Mouse (Mus musculus): ENCODE data around the gene Arhgef7. TPM values are rescaled to one million over a fixed set of nuclear protein-coding genes. Genes with fewer than 3 reads are reported as not detected.

Arhgef7 gene
- total and polyA plus RNA-seq, 2 experiments from 2014 or later, result 54.3 to 87.5 TPM

GRCm38 (mm10) chr8:11728482-11729295, 1.2 kb downstream of the Arhgef7 start:
- DNase-seq (ENCODE audit: low spot score) (peak; percentile 63), ATAC-seq (ENCODE audit: low FRiP score) (peak; percentile 59)
- Histone ChIP-seq H3K36me3 (ENCODE audit: insufficient read depth, low read length) (no peaks in the 10 kb centered on the region), H3K9me3 (ENCODE audit: low read length) (no peaks in the 10 kb centered on the region), H3K27ac (ENCODE audit: low read depth, low read length) (peak overlapping the region; percentile 98), H3K4me3 (ENCODE audit: low read depth, low read length) (peak overlapping the region; percentile 65), H3K4me1 (ENCODE audit: insufficient read depth, low read length) (peaks cover 10% of the 10 kb centered on the region), H3K9ac (replicated peaks; ENCODE audit: low read length, poor library complexity, severe bottlenecking) (peak overlapping the region; percentile 94), H3K4me2 (ENCODE audit: low read depth, low read length, poor library complexity, severe bottlenecking) (peak overlapping the region; percentile 54), H3K27me3 (ENCODE audit: insufficient read depth, low read length) (no peaks in the 10 kb centered on the region)
- TF ChIP-seq CTCF (IDR thresholded peaks at IDR 0.05), result no peak
- under 1% methylated on average over 58 of the region's 61 CpGs for WGBS

- H3K27me3 ChIP-seq (ENCODE audit: insufficient read depth, low read length), result no peaks in the 10 kb centered on the region
- no peak overlapping the region; the same call in 1 of the 2 replicates for H3K9ac ChIP-seq (replicated peaks; ENCODE audit: low read length, poor library complexity, severe bottlenecking)
- no peak for DNase-seq (ENCODE audit: low spot score)
- H3K4me1 ChIP-seq (ENCODE audit: insufficient read depth, low read length), result peaks cover 10% of the 10 kb centered on the region
- H3K27ac ChIP-seq (ENCODE audit: low read depth, low read length), result no peak overlapping the region; the same call in 1 of the 2 replicates
- no peak for TF ChIP-seq CTCF (IDR thresholded peaks at IDR 0.05)
- 62% methylated on average over 12 of the region's 12 CpGs for WGBS
- peaks cover 8% of the 10 kb centered on the region; the same call in 1 of the 2 replicates for H3K36me3 ChIP-seq (ENCODE audit: insufficient read depth, low read length)
- ATAC-seq (ENCODE audit: low FRiP score), result no peak
- H3K4me2 ChIP-seq (ENCODE audit: low read depth, low read length, poor library complexity, severe bottlenecking), result peak overlapping the region; percentile 54
- no peaks in the 10 kb centered on the region for H3K9me3 ChIP-seq (ENCODE audit: low read length)
- H3K4me3 ChIP-seq (ENCODE audit: low read depth, low read length), result peak overlapping the region; percentile 6; the same call in 1 of the 2 replicates
Measured at GRCm38 (mm10) chr8:11730271-11730940, 2.9 kb downstream of the Arhgef7 start.

GRCm38 (mm10) chr8:11735672-11736235, 8.2 kb downstream of the Arhgef7 start:
- no peaks in the 10 kb centered on the region for H3K4me1 ChIP-seq (ENCODE audit: insufficient read depth, low read length)
- H3K4me3 ChIP-seq (ENCODE audit: low read depth, low read length), result no peak overlapping the region
- ATAC-seq (ENCODE audit: low FRiP score) (no peak), DNase-seq (ENCODE audit: low spot score) (no peak)
- WGBS, result 87% methylated on average over 15 of the region's 15 CpGs
- H3K27me3 ChIP-seq (ENCODE audit: insufficient read depth, low read length), result no peaks in the 10 kb centered on the region
- H3K27ac ChIP-seq (ENCODE audit: low read depth, low read length), result no peak overlapping the region
- no peak overlapping the region for H3K4me2 ChIP-seq (ENCODE audit: low read depth, low read length, poor library complexity, severe bottlenecking)
- H3K9me3 ChIP-seq (ENCODE audit: low read length), result no peaks in the 10 kb centered on the region
- peaks cover 15% of the 10 kb centered on the region; the same call in 1 of the 2 replicates for H3K36me3 ChIP-seq (ENCODE audit: insufficient read depth, low read length)
- TF ChIP-seq CTCF (IDR thresholded peaks at IDR 0.05), result no peak
- H3K9ac ChIP-seq (replicated peaks; ENCODE audit: low read length, poor library complexity, severe bottlenecking), result no peak overlapping the region

DNA sequence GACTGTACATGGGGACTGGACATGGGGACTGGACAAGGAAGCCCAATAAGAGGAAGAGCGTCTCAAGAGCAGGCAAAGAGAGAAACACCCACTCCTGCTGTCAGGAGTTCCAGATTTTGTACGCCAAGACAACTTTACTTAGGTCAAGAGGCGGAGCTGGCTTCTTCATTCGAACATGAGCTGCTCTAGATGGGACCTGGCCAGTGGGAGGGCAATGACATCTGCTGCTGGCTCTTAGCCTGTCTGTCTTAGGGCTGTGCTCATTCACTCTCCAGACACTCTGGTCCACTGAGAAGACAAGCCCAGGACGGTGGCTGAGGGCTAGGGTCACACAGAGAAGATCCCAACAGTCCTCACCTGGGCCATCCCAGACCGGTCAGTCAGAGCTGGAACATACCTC, 9.6 kb downstream of the Arhgef7 start:
- Histone ChIP-seq H3K4me3 (ENCODE audit: low read depth, low read length) (no peak overlapping the region), H3K4me1 (ENCODE audit: insufficient read depth, low read length) (no peaks in the 10 kb centered on the region), H3K4me2 (ENCODE audit: low read depth, low read length, poor library complexity, severe bottlenecking) (no peak overlapping the region), H3K36me3 (ENCODE audit: insufficient read depth, low read length) (peaks cover 15% of the 10 kb centered on the region; the same call in 1 of the 2 replicates), H3K9me3 (ENCODE audit: low read length) (no peaks in the 10 kb centered on the region), H3K27me3 (ENCODE audit: insufficient read depth, low read length) (no peaks in the 10 kb centered on the region), H3K9ac (replicated peaks; ENCODE audit: low read length, poor library complexity, severe bottlenecking) (no peak overlapping the region), H3K27ac (ENCODE audit: low read depth, low read length) (no peak overlapping the region)
- TF ChIP-seq CTCF (IDR thresholded peaks at IDR 0.05), result no peak
- ATAC-seq (ENCODE audit: low FRiP score) (no peak), DNase-seq (ENCODE audit: low spot score) (no peak)
- WGBS, result 88% methylated on average over 6 of the region's 6 CpGs

DNA sequence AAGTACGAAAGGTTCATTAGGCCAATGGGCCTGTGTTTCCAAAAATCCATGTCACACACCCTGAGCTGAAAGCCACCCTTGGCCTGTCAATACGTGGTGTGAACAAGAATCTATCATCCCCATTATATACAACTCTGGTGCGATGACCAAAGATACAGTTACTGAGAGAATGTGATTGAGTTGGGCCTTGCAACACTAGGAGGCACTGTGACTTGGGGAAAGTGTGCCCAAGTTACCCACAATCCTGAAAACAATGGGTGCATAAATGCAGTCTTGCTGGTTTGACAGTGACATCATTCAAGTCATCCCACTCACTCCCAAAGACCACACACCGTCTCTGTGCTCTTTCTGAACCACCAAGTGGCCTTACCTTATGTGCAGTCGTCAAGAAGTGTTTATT, 11.6 kb downstream of the Arhgef7 start:
- DNase-seq (ENCODE audit: low spot score), result no peak
- Histone ChIP-seq H3K27me3 (ENCODE audit: insufficient read depth, low read length) (no peaks in the 10 kb centered on the region), H3K27ac (ENCODE audit: low read depth, low read length) (no peak overlapping the region), H3K9me3 (ENCODE audit: low read length) (no peaks in the 10 kb centered on the region), H3K4me1 (ENCODE audit: insufficient read depth, low read length) (no peaks in the 10 kb centered on the region), H3K4me2 (ENCODE audit: low read depth, low read length, poor library complexity, severe bottlenecking) (no peak overlapping the region), H3K4me3 (ENCODE audit: low read depth, low read length) (no peak overlapping the region), H3K36me3 (ENCODE audit: insufficient read depth, low read length) (peaks cover 15% of the 10 kb centered on the region; the same call in 1 of the 2 replicates), H3K9ac (replicated peaks; ENCODE audit: low read length, poor library complexity, severe bottlenecking) (no peak overlapping the region)
- ATAC-seq (ENCODE audit: low FRiP score), result no peak
- WGBS, result 91% methylated on average over 5 of the region's 5 CpGs
- TF ChIP-seq CTCF (IDR thresholded peaks at IDR 0.05), result no peak

Measured in midbrain, postnatal 0 days (tissue).